ENCODE assay signal across 14 mouse cellular contexts in the genomic region with DNA sequence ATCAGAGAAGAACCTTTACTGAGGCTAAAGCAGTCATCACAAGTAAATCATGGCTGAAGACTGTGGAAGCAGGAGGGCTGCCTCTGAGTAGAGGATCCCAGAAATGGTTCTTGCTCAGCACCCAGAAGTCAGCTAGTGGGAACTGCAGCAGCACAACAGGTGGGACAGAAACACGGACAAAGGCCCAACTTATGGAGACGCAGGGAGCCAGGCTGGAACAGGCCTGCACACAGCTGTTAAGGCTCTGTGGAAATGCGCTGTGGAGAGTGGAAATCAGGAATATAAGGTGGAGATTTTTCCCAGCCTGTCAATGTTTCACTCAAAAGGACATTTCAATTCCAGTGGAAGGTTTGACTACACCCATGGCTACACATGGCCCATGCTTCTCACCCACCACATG.
"Had no signal": no experiment of that assay in that cellular context is flagged by ENCODE, and none has a peak within 500 bp of the region (broad histone marks: within the 10 kb centered on the region; RNA-seq: fewer than 3 reads in every experiment).

No protein-coding gene starts in this region.

- H3K27me3 ChIP-seq: liver, embryonic 15.5 days; megakaryocyte, embryonic 14.5 days; midbrain, embryonic 15.5 days had no signal

- H3K36me3 ChIP-seq: liver, embryonic 15.5 days; midbrain, embryonic 15.5 days had no signal

- H3K4me2 ChIP-seq: liver, embryonic 11.5 days; liver, embryonic 15.5 days; lung, embryonic 14.5 days; midbrain, embryonic 11.5 days; midbrain, embryonic 15.5 days had no signal

- ATAC-seq: midbrain, embryonic 15.5 days had no signal

- DNase-seq: kidney, postnatal 10 days; kidney, postnatal 4 days; left cerebral cortex, postnatal 4 days; spleen, adult 18-20 months; thymus, adult 2 months; thymus, postnatal 25 days had no signal

- H3K27ac ChIP-seq: layer of hippocampus, adult 2 months; liver, embryonic 15.5 days; macrophage; midbrain, embryonic 15.5 days had no signal

- H3K9ac ChIP-seq: liver, embryonic 15.5 days; lung, embryonic 14.5 days; midbrain, embryonic 15.5 days had no signal

- H3K9me3 ChIP-seq: liver, embryonic 15.5 days; megakaryocyte, embryonic 14.5 days; midbrain, embryonic 15.5 days had no signal

- H3K4me1 ChIP-seq: liver, embryonic 15.5 days; midbrain, embryonic 15.5 days had no signal

- H3K4me3 ChIP-seq: layer of hippocampus, adult 2 months; liver, embryonic 15.5 days; megakaryocyte, embryonic 14.5 days; midbrain, embryonic 15.5 days had no signal
